Mouse (Mus musculus): ENCODE data around the gene Pelo. TPM values are rescaled to one million over a fixed set of nuclear protein-coding genes. Genes with fewer than 3 reads are reported as not detected.

Pelo gene
- polyA plus RNA-seq, 1 experiment, result 23.0 TPM

GRCm38 (mm10) chr13:115099381-115099780 is 9.4 kb upstream of the Pelo start:
- DNase-seq, result no peak
- Histone ChIP-seq H3K4me1 (replicated peaks; ENCODE audit: control insufficient read depth, insufficient read depth, low read length) (no peaks in the 10 kb centered on the region), H3K27ac (ENCODE audit: control insufficient read depth, insufficient read depth, low read length) (no peak overlapping the region), H3K4me3 (ENCODE audit: control insufficient read depth, insufficient read depth, low read length) (no peak overlapping the region), H3K36me3 (ENCODE audit: control insufficient read depth, insufficient read depth, low read length) (no peaks in the 10 kb centered on the region), H3K27me3 (ENCODE audit: control insufficient read depth, insufficient read depth, low read length) (peaks cover 5% of the 10 kb centered on the region)
- 87% methylated on average over 9 of the region's 9 CpGs for WGBS
- TF ChIP-seq CTCF (IDR thresholded peaks at IDR 0.05; ENCODE audit: borderline replicate concordance, control insufficient read depth, extremely low read depth, insufficient read depth, low read length, poor library complexity), result no peak
- no peak for TF ChIP-seq POLR2A (IDR thresholded peaks at IDR 0.05; ENCODE audit: control insufficient read depth, extremely low read depth, insufficient read depth, low read length, poor library complexity)

DNA sequence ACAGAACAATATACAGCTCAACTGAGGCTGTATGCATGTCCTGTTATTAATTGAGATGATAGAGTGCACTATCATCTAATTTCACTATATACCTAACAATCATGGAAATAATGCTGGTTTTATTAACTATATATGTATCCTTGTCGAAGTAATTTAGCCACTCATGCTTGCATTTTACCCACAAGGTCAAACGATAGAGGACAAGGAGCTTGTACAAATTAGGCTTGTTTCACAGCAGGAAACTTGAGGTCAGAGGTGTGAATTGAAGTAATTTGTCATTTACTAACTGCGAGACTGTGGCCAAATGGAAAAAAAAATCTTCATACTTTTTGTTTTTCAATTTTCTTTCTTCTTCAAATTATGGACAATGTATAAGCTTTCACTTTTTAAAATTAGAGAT is 8.2 kb upstream of the Pelo start:
- no peak for DNase-seq
- Histone ChIP-seq H3K4me1 (replicated peaks; ENCODE audit: control insufficient read depth, insufficient read depth, low read length) (no peaks in the 10 kb centered on the region), H3K4me3 (ENCODE audit: control insufficient read depth, insufficient read depth, low read length) (no peak overlapping the region), H3K36me3 (ENCODE audit: control insufficient read depth, insufficient read depth, low read length) (no peaks in the 10 kb centered on the region), H3K27ac (ENCODE audit: control insufficient read depth, insufficient read depth, low read length) (no peak overlapping the region), H3K27me3 (ENCODE audit: control insufficient read depth, insufficient read depth, low read length) (peaks cover 5% of the 10 kb centered on the region)
- TF ChIP-seq POLR2A (IDR thresholded peaks at IDR 0.05; ENCODE audit: control insufficient read depth, extremely low read depth, insufficient read depth, low read length, poor library complexity) (no peak), CTCF (IDR thresholded peaks at IDR 0.05; ENCODE audit: borderline replicate concordance, control insufficient read depth, extremely low read depth, insufficient read depth, low read length, poor library complexity) (no peak)
- 86% methylated on average over 3 of the region's 3 CpGs for WGBS

DNA sequence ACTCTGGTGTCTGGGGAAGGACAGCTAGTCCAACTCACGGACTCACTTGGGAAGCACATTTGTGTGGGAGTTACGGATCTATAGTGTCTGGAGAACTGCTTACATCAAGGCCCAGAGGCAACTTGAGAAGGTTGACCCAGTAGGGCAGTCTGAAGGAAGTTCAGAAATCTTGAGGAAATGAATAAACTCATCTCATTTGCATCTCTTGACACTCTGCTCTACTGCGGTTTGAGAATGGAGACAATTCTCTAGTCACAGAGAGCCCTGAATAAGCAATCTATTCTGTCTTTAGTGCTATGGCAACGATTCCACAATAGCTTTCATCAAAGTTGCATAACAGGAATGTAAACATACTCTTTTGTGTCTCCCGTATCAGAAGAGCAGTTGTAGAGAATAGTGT is 7.0 kb upstream of the Pelo start:
- Histone ChIP-seq H3K4me3 (ENCODE audit: control insufficient read depth, insufficient read depth, low read length) (no peak overlapping the region), H3K27ac (ENCODE audit: control insufficient read depth, insufficient read depth, low read length) (no peak overlapping the region), H3K27me3 (ENCODE audit: control insufficient read depth, insufficient read depth, low read length) (peaks cover 5% of the 10 kb centered on the region), H3K36me3 (ENCODE audit: control insufficient read depth, insufficient read depth, low read length) (no peaks in the 10 kb centered on the region), H3K4me1 (replicated peaks; ENCODE audit: control insufficient read depth, insufficient read depth, low read length) (no peaks in the 10 kb centered on the region)
- no peak for DNase-seq
- TF ChIP-seq CTCF (IDR thresholded peaks at IDR 0.05; ENCODE audit: borderline replicate concordance, control insufficient read depth, extremely low read depth, insufficient read depth, low read length, poor library complexity), result no peak
- TF ChIP-seq POLR2A (IDR thresholded peaks at IDR 0.05; ENCODE audit: control insufficient read depth, extremely low read depth, insufficient read depth, low read length, poor library complexity), result no peak
- WGBS, result 80% methylated on average over 5 of the region's 5 CpGs

DNA sequence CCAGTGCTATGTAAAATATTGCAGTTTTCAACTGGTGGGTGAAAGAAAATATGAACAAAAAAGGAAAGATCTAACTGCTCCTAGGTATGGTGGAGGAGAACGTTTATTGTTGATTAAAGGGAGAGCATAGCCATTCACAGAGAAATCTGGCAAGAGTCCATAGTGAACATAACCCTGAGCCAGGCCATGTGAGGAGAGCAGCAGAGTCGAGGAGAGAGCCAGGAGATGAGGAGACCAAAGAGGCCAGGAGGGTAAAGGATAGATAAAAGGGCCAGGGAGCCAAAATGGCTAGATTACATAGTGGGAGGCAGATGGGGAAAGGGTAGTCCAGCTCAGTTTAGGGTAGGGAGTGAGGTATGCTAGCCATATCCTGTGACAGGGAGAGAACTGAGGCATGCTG is 6.2 kb upstream of the Pelo start:
- DNase-seq, result no peak
- no peak overlapping the region for H3K27ac ChIP-seq (ENCODE audit: control insufficient read depth, insufficient read depth, low read length)

GRCm38 (mm10) chr13:115095392-115095791 is 5.4 kb upstream of the Pelo start:
- Histone ChIP-seq H3K36me3 (ENCODE audit: control insufficient read depth, insufficient read depth, low read length) (no peaks in the 10 kb centered on the region), H3K4me1 (replicated peaks; ENCODE audit: control insufficient read depth, insufficient read depth, low read length) (0 out of 2 replicates have a peak, but pooled peaks cover 3% of the 10 kb centered on the region), H3K27ac (ENCODE audit: control insufficient read depth, insufficient read depth, low read length) (no peak overlapping the region), H3K27me3 (ENCODE audit: control insufficient read depth, insufficient read depth, low read length) (no peaks in the 10 kb centered on the region), H3K4me3 (ENCODE audit: control insufficient read depth, insufficient read depth, low read length) (no peak overlapping the region)
- 93% methylated on average over 2 of the region's 2 CpGs for WGBS
- TF ChIP-seq CTCF (IDR thresholded peaks at IDR 0.05; ENCODE audit: borderline replicate concordance, control insufficient read depth, extremely low read depth, insufficient read depth, low read length, poor library complexity), result no peak
- no peak for TF ChIP-seq POLR2A (IDR thresholded peaks at IDR 0.05; ENCODE audit: control insufficient read depth, extremely low read depth, insufficient read depth, low read length, poor library complexity)
- DNase-seq, result no peak

More for the DNA sequence above, 6.2 kb upstream of the Pelo start:
- H3K4me1 ChIP-seq (replicated peaks; ENCODE audit: control insufficient read depth, insufficient read depth, low read length), result no peaks in the 10 kb centered on the region
- H3K27me3 ChIP-seq (ENCODE audit: control insufficient read depth, insufficient read depth, low read length), result peaks cover 3% of the 10 kb centered on the region; the same call in 1 of the 2 replicates
- H3K36me3 ChIP-seq (ENCODE audit: control insufficient read depth, insufficient read depth, low read length), result no peaks in the 10 kb centered on the region
- no peak for TF ChIP-seq POLR2A (IDR thresholded peaks at IDR 0.05; ENCODE audit: control insufficient read depth, extremely low read depth, insufficient read depth, low read length, poor library complexity)
- TF ChIP-seq CTCF (IDR thresholded peaks at IDR 0.05; ENCODE audit: borderline replicate concordance, control insufficient read depth, extremely low read depth, insufficient read depth, low read length, poor library complexity), result no peak
- WGBS, result 68% methylated on average over 2 of the region's 2 CpGs
- H3K4me3 ChIP-seq (ENCODE audit: control insufficient read depth, insufficient read depth, low read length), result no peak overlapping the region

GRCm38 (mm10) chr13:115091511-115091910 is 1.5 kb upstream of the Pelo start:
- WGBS, result 69% methylated on average over 3 of the region's 3 CpGs

GRCm38 (mm10) chr13:115090977-115091445 is 1.0 kb upstream of the Pelo start:
- Histone ChIP-seq H3K27ac (ENCODE audit: control insufficient read depth, insufficient read depth, low read length) (no peak overlapping the region), H3K4me3 (ENCODE audit: control insufficient read depth, insufficient read depth, low read length) (no peak overlapping the region), H3K36me3 (ENCODE audit: control insufficient read depth, insufficient read depth, low read length) (no peaks in the 10 kb centered on the region), H3K4me1 (replicated peaks; ENCODE audit: control insufficient read depth, insufficient read depth, low read length) (peaks cover 15% of the 10 kb centered on the region), H3K27me3 (ENCODE audit: control insufficient read depth, insufficient read depth, low read length) (no peaks in the 10 kb centered on the region)
- 52% methylated on average over 9 of the region's 9 CpGs for WGBS
- DNase-seq, result no peak
- TF ChIP-seq POLR2A (IDR thresholded peaks at IDR 0.05; ENCODE audit: control insufficient read depth, extremely low read depth, insufficient read depth, low read length, poor library complexity), result no peak
- TF ChIP-seq CTCF (IDR thresholded peaks at IDR 0.05; ENCODE audit: borderline replicate concordance, control insufficient read depth, extremely low read depth, insufficient read depth, low read length, poor library complexity), result no peak

More at GRCm38 (mm10) chr13:115091511-115091910, 1.5 kb upstream of the Pelo start:
- no peak for DNase-seq
- Histone ChIP-seq H3K4me3 (ENCODE audit: control insufficient read depth, insufficient read depth, low read length) (no peak overlapping the region), H3K27ac (ENCODE audit: control insufficient read depth, insufficient read depth, low read length) (no peak overlapping the region), H3K36me3 (ENCODE audit: control insufficient read depth, insufficient read depth, low read length) (no peaks in the 10 kb centered on the region), H3K4me1 (replicated peaks; ENCODE audit: control insufficient read depth, insufficient read depth, low read length) (peaks cover 15% of the 10 kb centered on the region), H3K27me3 (ENCODE audit: control insufficient read depth, insufficient read depth, low read length) (no peaks in the 10 kb centered on the region)
- no peak for TF ChIP-seq POLR2A (IDR thresholded peaks at IDR 0.05; ENCODE audit: control insufficient read depth, extremely low read depth, insufficient read depth, low read length, poor library complexity)
- no peak for TF ChIP-seq CTCF (IDR thresholded peaks at IDR 0.05; ENCODE audit: borderline replicate concordance, control insufficient read depth, extremely low read depth, insufficient read depth, low read length, poor library complexity)
